Mouse (Mus musculus) right cerebral cortex, postnatal 14 days (tissue): ENCODE measurements around the gene Filip1.

Experiments used
- DNase-seq: peaks from one replicate; pipeline ENCODE4 v3.0.0; 2022

Filip1 gene

DNA sequence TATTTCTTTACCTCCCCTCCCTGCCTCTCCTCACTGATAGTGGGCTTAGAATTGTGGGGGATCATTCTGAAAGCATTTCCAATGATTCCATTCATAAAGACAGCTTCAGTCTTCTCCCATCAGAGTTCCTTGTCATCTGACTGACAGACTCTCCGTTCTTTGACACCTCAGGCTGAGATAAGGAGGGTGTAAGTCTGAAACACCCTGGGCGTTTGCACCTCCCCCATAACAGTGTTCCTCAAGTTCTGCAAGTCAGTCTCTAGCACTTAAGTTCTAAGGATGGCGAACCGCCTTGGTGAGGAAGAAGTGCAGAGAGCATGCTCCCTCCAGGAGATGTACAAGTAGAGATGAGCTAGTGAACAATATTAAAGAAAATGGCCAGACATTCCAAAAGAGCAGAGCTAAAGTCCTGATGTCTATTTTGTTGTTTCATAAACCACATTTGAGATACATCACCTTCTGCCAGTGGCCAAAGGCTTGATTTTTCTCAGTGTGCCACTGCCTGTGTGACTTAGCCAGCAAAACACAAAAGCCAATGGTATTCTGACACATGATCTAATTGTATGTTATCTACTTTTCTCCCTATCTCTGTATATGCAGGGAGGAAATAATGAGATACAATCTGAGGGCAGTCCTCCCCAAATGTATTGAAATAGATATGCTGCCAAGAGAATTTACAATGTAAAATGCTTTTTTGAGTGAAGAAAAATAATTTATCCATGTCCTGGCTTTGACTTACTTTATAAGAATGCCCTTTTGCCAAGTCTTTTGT lies 118.6 kb downstream of the Filip1 start:
- no peak for DNase-seq

DNA sequence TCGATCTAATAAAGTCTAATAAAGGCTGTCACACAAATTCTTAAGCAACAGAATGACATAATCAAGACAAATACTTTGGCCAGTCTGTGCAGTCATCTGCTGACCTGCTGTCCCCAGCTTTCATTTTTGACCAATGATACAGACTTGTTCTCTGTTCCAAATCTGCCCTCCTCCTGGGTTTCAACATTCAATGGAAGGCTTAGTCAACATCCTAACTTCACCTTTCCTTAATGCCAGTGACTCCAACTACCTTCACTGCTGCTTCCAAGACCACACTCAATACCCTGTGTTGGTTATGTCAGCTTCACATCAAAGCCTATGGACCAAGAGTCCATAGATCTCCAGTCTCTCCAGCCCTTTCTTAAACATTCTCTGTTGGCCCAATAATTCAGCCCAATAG lies 120.5 kb downstream of the Filip1 start:
- DNase-seq, result no peak

DNA sequence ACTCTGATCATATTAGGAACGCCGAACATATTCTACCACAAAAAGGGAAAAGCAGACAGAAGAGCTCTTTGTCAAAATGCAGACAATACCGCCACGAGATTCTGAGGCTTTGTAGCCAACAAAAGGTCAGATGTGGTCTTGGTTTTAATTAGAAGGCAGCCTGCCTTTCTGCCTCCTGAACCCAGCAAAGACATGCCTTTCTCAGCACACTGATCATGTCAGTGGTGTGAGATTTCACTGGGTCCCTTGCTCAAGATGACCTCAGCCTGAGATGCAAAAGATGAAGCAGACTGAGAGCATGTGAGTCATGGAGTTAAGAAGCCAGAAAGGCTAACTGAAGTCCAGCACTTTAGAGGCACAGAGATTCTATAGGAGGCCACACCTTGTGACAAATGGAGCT lies 122.2 kb downstream of the Filip1 start:
- no peak for DNase-seq

DNA sequence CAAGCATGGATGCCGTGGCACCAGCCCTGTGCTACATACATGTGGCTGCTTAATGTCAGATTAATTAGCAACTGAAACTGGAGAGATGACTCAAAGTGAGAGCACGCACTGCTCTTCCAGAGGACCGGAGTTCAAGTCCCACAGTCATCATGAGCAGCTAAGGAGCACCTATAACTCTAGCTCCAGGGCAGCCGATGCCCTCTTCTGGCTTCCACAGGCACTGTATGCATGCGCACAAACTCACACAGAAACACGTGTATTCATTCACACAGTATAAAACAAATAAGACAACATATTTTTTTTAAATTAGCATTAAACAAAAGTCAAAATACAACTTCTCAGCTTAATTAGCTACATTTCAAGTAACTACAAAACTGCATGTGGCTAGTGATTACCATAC lies 123.5 kb downstream of the Filip1 start:
- DNase-seq, result no peak

DNA sequence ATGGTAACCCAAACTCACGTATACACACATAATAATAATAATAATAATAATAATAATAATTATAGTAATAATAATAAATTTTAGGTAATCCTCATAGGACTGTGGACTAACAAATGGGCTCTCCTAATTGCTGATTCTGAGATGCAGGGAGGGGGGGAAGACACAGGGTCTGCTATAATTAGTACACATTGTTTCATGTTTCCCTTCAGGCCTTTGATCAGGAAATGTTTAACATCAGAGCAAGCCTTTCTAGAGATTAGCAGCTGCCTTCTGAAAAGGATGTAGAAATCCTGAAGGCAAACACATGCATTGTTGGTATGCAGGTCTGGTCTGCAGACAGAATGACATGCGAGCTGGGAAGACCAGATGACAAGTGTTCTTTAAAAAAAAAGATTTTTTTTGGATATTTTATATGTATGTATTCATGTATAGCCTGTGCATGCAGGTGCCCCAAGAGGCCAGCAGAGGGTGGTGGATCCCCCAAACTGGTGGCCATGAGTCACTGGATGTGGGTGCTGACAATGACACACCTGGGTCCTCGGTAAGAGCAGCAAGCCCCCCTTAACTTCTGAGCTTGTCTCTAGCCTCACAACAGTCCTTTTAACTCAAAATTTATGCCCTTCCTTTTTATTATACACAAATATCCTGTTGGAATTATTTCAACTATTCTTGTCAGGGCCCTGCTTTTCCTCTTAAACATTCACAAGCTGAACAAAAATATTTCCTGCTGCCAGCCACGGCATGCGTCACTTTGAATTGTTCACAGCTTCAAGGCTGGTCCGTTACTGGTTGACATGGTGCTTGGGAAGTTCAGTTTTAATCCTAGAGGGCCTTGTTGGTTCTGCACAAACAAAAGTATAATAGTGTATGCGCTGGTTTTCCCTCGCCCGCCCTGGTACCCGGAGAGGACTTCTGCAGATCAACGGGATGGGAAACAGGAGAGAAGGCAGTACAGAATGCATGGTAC lies 127.1 kb downstream of the Filip1 start:
- no peak for DNase-seq

DNA sequence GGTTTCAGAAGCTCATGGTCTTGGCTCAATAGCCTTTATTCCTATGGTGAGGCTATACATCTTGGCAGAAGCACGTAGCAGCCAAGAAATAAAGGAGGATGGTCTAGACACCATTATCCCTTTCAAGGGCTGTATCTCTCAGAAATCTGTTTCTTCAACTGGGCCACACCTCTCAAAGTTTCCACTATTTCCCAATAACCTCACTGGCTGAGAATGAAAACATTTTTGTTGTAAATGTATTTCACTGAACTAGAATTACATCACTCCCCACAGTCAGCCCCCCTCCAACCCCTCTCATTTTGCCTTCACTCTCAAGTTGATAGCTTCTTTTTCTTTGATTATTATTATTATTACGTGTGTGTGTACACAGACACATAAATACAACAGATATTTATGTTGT lies 129.5 kb downstream of the Filip1 start:
- no peak for DNase-seq

DNA sequence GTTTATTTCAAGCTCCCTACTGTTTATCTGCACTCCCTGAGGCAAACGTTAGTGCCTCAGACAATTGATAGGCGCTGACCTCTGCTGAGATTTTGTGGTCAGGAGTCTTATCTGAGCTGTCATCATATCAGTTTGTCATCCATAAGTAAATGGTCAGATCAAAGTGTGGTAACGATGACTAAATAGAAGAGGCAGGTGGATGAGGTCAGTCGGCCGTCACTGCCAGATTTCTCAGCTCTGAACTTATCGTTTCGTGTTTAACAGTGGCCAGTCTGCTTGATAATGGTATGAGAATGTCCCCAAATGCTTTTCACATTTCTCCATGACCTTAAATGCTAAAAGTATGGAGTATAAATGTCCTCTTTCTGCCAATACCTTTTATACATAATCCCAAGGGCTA lies 132.6 kb downstream of the Filip1 start:
- no peak for DNase-seq

DNA sequence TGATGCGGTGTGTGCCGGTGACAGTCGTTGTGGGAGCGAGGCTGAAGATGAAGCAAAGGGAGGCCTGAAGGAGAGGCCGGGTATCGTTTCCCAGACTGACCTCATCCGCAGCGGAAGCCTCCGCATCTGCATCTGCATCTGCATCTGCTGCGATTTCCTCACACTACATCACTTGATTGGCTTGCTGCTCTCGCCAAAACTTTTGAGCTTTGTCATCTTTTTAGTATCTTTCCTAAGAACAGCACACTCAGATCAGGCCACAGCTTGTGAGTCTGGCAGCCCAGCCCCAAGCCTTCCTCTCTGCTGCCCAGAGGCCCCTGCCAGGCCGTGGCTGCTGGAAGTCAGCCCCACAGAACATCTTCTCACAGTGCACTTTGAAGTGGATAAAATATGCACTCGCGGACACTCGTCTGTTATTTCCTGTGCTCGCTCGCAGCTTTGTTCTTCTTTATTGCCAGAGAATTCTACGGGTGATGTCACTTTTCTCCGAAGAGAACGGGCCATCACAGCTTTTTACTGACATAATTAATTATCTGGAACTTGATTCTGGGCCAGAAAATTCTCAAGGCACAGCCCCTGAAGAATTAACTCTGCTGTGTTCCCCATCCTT lies 137.0 kb downstream of the Filip1 start:
- DNase-seq, result no peak

DNA sequence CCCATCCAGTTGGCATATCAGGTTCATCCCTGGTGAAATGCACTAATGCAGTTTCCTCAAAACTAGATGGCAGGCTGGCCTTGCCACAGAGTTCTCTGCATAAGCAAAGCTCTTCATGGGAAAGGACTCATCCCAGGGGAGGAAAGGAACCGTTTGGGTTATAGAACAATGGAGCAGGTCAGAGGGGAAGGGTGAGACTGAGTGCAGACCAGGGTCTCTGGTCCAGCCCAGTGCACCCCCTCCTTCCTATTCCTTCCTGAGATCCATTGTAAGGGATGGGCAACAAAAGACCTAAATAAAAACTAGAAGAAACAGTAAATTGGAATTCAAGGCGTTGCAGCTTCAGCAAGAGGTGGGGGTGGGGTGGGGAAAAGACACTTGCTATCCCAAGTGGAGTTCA lies 140.1 kb downstream of the Filip1 start:
- no peak for DNase-seq

DNA sequence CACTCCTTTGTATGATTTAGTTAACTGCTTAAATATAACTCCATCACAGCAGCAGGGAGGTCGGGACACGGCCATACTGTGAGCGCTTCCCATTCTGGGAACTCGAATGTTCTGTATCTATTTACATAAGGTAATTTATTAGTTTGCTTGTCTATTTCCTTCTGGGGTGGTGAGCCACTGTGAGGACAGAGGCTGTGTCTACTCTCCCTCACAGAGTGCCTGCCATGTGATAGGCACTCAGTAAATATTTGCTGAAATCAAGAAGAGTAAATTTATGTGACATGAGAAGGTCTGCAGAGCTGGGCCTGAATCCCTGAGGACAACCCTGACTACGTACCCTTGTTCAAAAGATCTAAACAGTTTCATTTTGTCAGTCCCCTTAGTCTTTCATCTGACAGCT lies 143.1 kb downstream of the Filip1 start:
- DNase-seq, result no peak

DNA sequence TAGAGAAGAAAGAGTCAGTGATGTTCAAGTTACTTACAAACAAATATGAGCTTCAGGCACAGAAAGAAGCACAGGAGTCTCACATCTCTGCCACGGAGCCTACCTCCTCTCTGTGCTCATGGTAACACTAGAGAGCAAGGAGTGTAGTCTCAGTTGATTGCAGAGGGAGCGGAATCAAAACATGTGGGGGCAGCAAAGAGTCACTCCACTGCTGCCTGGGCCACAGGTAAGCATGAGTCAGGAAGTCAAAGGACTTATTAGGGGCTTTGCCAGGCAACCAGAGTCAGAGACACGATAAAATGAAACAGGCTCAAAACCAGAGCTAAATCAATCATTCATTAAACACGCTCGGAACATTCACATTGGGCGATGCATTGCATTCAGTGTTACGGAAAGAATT lies 146.7 kb downstream of the Filip1 start:
- no peak for DNase-seq

DNA sequence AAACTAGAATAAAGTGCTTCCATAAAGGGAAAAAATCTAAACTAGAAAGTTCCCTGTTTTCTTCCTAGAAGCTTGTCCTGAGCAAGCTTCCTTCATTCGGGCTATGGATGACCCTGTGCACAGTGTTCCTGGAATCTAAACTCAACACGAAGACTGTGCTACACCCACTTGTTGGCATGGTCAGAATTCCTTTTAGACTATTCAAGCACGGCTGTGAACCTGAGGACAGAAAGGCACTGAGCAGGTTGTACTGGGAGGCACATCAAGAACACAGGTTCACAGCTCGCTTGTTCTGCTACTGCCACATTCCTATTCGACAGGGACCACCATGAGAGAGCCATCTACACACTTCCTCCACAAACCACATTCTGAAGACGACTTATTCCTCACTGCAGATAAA lies 150.1 kb downstream of the Filip1 start:
- DNase-seq, result no peak

DNA sequence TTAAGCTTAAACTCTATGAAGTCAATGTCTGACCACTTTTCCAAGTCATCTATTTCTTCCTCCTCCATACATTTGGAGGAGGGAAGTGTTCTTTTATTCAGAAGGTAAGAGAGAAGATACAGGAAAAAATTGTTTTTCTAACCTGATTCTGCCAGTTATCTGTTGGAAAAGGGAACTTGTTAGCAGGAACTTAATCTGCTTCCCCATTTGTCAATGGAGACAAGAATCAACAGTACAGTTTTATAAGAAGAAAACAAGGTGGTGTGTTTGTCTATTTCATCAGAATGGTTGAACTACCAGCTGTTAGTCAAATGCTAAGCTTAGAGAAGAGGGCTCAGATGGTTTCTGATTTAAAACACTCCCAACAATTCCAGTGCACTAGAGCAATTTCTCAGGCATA lies 165.6 kb downstream of the Filip1 start:
- DNase-seq, result no peak

DNA sequence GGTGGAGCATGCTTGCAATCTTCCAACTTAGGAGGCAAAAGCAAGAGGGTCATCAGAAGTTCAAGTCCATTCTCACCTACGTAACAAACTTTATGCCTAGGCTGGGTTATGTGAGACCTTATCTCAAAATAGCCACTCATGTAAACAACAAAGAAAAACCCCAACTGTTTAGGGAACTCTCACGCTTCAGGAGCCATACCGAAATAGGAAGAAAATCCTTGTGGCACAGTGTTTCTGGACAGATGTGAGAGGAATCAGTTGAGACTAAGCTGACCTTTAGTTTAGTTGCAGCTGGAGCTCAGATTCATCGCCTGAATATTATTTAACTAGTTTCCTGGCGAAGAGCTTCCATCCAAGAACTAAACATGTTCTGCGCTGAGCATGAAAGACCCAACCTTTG lies 170.0 kb downstream of the Filip1 start:
- DNase-seq, result no peak

DNA sequence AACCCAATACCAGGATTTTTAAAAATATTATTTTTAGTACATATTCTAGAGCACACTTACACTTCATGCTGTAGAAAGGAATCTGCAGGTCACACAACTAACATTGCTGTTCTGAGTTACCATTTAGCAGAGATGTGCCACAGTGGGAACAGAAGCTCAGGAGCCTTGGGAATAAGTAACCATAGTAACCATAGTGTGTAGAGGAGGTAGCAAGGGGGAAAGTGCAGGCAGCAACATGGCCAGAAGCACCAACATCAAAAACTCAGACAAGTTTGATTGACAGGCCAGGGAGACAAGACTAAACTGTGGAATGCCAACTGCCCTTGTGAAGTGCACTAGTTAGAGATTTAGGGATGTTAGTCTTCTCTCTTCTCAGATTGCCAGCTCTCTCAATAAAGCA lies 170.6 kb downstream of the Filip1 start:
- no peak for DNase-seq

DNA sequence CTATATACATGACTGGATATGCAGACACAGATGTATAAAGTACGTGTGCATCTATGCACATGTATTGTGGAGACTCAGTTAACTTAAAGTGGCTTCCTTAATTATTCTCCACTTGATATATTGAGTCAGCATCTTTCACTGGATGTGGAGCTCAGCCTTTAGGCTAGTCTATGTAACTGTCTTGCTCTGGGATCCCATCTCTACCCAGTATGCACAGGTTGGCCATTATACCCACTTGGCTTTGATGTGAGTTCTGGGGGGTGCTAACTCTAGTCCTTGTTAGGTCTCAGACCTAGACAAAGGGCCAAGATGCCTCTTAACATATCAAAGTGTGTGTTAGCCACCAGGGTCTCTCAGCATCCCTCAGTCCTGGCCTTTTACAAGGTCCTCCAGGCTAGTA lies 181.4 kb downstream of the Filip1 start:
- DNase-seq, result no peak

DNA sequence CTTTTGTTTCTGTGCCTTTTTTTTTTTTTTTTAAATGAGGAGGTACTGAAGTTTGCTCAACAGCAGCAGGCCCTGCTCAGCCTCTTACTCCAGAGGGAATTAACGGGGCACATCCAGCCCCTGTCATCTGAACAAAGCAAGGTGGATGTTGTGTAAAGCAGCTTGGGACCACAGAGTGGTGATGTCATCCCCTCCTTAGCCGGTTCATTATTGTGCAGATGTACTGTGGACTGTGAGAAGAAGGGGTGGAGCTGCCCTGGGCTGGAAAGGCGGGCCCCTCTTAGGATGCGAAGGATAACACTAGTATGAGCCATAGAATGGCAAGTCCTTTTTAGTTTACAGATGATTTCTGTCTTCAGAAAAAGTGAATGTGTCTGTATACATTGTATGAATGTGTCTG lies 181.8 kb downstream of the Filip1 start:
- no peak for DNase-seq

DNA sequence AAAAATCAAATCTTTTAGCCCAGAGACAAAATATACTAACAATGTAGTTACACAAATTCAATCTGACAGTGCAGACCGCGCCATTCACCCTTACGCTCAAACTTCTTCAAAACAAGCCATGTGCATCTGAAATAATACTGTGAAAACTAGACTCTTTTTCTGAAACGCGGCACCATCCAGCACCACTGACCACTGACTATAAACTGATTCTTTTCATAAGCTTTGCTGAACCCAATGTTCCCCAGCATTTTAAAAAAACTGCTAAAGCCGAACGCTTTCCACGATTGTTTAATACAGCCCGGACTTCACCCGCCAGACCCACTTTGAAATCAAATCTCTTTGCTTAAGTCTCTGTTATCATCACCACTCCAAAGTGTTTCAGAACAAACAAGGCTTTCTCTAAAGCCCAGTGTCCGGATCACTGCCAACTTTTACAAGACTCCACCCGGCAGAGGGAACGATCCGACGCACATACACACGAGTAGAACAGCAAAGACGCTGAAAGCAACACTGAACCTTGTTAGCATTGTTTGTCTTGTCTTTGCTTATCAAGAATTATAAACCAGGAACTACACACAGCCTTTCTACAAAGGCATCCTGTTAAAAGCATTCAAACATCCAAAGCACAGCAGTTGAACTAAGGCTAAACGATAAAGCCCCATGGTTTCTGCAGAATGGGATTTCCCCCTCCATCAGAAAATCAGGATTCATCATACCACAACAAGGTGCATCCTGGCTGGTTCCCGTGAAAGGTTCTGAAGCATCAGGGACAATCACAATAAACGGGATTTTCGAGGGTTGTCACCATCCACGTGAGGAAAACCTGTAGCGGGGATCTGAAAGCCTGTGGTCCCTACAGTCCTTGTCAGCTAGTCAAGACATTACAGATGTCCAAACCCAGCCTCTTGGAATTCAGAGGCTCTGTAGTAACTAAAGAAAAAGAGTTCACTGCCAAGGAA lies 182.5 kb downstream of the Filip1 start:
- no peak for DNase-seq

DNA sequence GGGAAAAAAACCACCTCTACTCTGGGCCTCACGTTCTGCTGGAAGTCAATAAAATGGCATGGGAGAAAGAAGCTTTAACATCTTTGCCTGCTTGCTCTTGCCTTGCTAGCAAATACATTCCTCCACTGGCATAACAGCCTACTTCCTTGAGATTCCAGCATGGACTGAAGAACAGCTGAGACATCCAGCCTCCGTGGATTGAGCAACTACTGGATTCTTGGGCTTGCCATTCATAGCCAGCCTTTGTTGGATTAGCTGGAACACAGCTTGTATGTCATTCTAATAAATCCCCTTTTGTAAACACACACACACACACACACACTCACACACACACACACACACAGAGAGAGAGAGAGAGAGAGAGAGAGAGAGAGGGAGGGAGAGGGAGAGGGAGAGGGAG lies 185.6 kb downstream of the Filip1 start:
- no peak for DNase-seq

DNA sequence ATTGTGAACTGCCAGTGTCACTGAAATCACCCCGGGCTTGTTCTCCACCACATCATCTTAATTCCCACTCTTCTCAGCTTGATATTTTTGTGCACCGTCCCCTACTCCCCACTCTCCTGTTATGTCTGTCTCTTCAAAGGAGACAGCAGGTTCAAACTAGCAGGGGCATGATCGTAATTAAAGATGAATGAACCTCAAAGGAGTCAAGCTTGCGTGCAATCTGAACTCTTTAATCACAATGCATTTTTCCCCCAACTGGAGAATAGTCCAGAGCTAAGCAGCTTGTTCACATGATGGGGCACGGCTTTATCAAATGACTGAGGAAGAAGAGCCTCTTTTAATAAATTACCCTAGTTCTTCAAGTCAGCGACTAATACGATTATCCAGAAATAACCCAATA lies 187.1 kb downstream of the Filip1 start:
- no peak for DNase-seq

DNA sequence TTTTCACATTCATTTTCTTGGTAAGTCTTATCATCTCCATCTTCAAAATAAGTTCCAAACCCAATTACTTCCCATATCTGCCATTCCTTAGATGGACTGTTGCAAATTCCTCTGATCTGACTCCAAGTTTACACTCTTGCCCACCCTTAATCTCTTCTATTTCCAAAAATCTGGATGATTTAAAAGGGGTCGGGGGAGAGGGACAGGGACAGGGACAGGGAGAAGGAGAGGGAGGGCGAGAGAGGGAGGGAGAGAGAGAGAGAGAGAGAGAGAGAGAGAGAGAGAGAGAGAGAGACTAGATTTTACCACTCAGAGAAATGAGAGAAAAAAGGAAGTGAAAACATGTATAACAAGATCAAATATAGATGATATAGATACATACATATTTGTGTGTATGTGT lies 188.8 kb downstream of the Filip1 start:
- DNase-seq, result no peak

DNA sequence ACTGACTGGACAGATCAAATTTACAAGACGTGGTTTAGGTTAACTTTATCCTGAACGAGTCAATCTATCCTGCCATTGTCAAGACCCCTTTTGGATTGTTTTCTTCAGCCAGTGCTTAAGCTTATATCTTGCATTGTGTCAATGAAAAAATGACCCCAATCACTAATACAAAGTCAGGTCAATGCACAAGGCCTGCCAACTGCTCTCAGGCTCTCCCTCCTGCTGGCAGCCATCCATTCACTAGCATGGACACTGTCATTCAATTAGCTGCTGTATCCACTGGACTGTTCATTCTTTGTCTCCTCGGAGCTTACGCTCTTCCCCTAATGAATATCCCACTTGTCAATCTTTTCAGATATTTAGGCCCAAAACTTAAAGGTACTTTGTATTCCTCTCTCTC lies 189.2 kb downstream of the Filip1 start:
- no peak for DNase-seq

DNA sequence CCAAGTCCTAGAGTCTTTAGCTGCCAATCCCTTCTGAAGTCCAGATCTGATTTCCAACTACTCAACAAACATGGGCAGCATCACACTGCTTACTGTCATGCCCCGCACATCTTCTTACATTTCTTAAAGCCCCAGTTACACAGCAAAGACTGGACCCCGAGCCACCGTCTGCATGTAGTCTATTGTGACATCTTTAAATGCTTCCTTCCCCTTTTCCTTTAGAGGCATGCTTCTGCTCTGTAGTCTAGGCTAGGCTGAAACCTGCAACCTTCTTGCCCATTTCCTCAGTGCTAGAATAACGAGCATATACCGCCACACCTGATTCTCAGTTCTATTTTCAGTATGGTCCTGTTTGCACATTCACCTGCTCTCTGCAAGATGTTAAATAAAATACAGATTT lies 196.2 kb downstream of the Filip1 start:
- DNase-seq, result no peak
